Mouse (Mus musculus) forebrain, embryonic 14.5 days (tissue): Measurements from ENCODE around the gene Tmem41a. TPM values are rescaled to one million over a fixed set of nuclear protein-coding genes. Genes with fewer than 3 reads are reported as not detected.

Experiments
- polyA plus RNA-seq: library from polyadenylated mRNA; unstranded; fragments of >200 nt; fragmentation: Nextera tagmentation; extraction: Ambion mirVana; gene quantifications from 2 replicates; pipeline ENCODE4 v1.2.1, GENCODE M21; 2014

Gene Tmem41a
- polyA plus RNA-seq, 1 experiment from 2014 or later: 33.5 TPM

Other genes with a start within 250 kb of the Tmem41a start
- 0.77 and 0.97 TPM in 2 replicates for gene Ehhadh, start 159.7 kb downstream of the Tmem41a start, polyA plus RNA-seq
- 4.2 and 6.2 TPM in 2 replicates for gene Map3k13, start 153.2 kb downstream of the Tmem41a start, polyA plus RNA-seq
- gene Liph, start 48.1 kb upstream of the Tmem41a start, polyA plus RNA-seq: 0.33 and 0.41 TPM in 2 replicates
- gene Senp2, start 61.9 kb upstream of the Tmem41a start, polyA plus RNA-seq: 44.4 and 50.8 TPM in 2 replicates
- 23.9 and 25.1 TPM in 2 replicates for gene Igf2bp2, start 215.7 kb upstream of the Tmem41a start, polyA plus RNA-seq